Mouse (Mus musculus) B cell, adult 67 days (primary cell): Measurements from ENCODE around the gene Olfr675. TPM values are rescaled to one million over a fixed set of nuclear protein-coding genes. Genes with fewer than 3 reads are reported as not detected.

ENCODE experiments used
- total RNA-seq, 2 experiments: library from RNA; stranded (reverse); gene quantifications; 4 replicates each; pipeline ENCODE4 v1.2.4; 2023

The Olfr675 gene
- not detected for total RNA-seq

GRCm38 (mm10) chr7:105028360-105028759, at the start of gene Olfr675:
Olfr675 (minus strand) TSS chr7:105028460.

GRCm38 (mm10) chr7:105064175-105064574, 35.9 kb upstream of the Olfr675 start, which contains the start of gene Olfr678:
Olfr678 (plus strand) TSS chr7:105064475.

GRCm38 (mm10) chr7:105032398-105032797, 4.1 kb upstream of the Olfr675 start, which contains the start of gene Olfr676:
Olfr676 (plus strand) TSS chr7:105032698.

GRCm38 (mm10) chr7:105001929-105002328, 26.3 kb downstream of the Olfr675 start, which contains the start of gene Olfr672:
Olfr672 (minus strand) TSS chr7:105002029.

GRCm38 (mm10) chr7:104979026-104979425, 49.2 kb downstream of the Olfr675 start, which contains the start of gene Olfr671:
Olfr671 (minus strand) TSS chr7:104979126.

Other genes with a start within 250 kb of the Olfr675 start
- not detected for gene Usp17lb, start 185.9 kb downstream of the Olfr675 start, total RNA-seq
- gene Usp17la, start 171.5 kb downstream of the Olfr675 start, total RNA-seq: not detected
- gene Olfr665, start 150.4 kb downstream of the Olfr675 start, total RNA-seq: not detected
- not detected for gene Olfr666, start 132.5 kb downstream of the Olfr675 start, total RNA-seq
- gene Olfr667, start 107.0 kb downstream of the Olfr675 start, total RNA-seq: not detected
- gene Olfr668, start 100.4 kb downstream of the Olfr675 start, total RNA-seq: not detected
- gene Olfr669, start 94.2 kb downstream of the Olfr675 start, total RNA-seq: not detected
- not detected for gene Olfr670, start 65.8 kb downstream of the Olfr675 start, total RNA-seq
- not detected for gene Olfr671, start 49.3 kb downstream of the Olfr675 start, total RNA-seq
- gene Olfr672, start 26.4 kb downstream of the Olfr675 start, total RNA-seq: not detected
- not detected for gene Olfr676, start 4.2 kb upstream of the Olfr675 start, total RNA-seq
- gene Olfr677, start 22.9 kb upstream of the Olfr675 start, total RNA-seq: not detected
- not detected for gene Olfr678, start 36.0 kb upstream of the Olfr675 start, total RNA-seq
- not detected for gene Olfr679, start 52.7 kb upstream of the Olfr675 start, total RNA-seq
- not detected for gene Olfr680-ps1, start 64.4 kb upstream of the Olfr675 start, total RNA-seq
- gene Olfr681, start 88.4 kb upstream of the Olfr675 start, total RNA-seq: not detected
- gene Olfr683, start 118.6 kb upstream of the Olfr675 start, total RNA-seq: not detected
- gene Olfr684, start 135.2 kb upstream of the Olfr675 start, total RNA-seq: not detected
- not detected for gene Olfr685, start 157.6 kb upstream of the Olfr675 start, total RNA-seq
- not detected for gene Olfr686, start 179.0 kb upstream of the Olfr675 start, total RNA-seq